Mouse (Mus musculus) mature B cell (primary cell): Measurements from ENCODE around the gene Pex11a.

Experiments used
- in situ Hi-C: fragments of 300-500 bp; cut with MboI; formaldehyde crosslinking; loops from 2 replicates; pipeline ENCODE4 v1.14.3; 2019

Gene Pex11a

DNA sequence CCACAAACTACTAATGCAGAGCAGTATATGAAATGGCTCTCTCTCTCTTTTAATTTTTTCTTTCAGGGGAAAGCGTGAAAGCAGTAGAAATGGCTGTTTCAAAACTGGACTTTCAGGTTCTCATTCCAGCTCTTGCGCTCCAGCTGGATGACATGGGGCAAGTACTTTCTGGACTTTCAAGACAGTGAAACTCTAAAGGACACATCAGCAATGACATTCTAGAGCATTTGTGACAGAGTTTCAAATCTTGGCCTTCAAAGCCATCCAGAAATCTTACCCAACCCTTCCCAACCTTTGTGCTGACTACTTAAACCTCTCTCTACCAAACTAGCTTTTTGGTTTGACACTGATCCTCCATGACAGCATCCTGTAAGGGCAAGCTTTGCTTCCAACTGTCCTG lies 4.0 kb downstream of the Pex11a start:
- in situ Hi-C loops, result no loop called here

GRCm38 (mm10) chr7:79736511-79736910 lies 6.4 kb downstream of the Pex11a start:
- in situ Hi-C loops, result no loop called here

- in situ Hi-C loops, result no loop called here
These were observed 8.4 kb downstream of the Pex11a start for GRCm38 (mm10) chr7:79734563-79734962.

GRCm38 (mm10) chr7:79732622-79733021 lies 10.3 kb downstream of the Pex11a start, which contains the start of gene Plin1:
TSS of gene Plin1 (minus strand) at chr7:79732903.
- in situ Hi-C loops, result no loop called here

DNA sequence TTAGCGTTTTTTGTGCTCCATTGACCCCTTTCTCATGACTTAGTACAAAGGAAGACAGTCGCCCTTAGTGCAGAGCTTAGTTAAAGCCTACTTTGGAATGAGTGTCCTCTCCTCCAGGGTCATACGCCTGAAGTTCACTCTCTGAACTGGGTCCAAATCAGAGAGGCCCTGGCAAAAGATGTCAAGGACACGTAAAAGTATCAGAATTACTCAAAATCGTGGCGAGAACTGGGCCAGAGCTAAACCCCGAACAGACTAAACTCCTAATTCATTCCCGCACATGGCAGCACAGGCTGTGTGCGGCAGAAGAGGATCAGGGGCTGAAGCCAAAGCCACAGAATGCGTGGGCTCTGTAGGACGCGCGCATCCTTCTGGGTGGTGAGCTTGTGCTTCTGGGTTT lies 11.5 kb downstream of the Pex11a start:
- in situ Hi-C loops, result no loop called here

GRCm38 (mm10) chr7:79729743-79730370 lies 13.1 kb downstream of the Pex11a start:
- in situ Hi-C loops, result no loop called here

DNA sequence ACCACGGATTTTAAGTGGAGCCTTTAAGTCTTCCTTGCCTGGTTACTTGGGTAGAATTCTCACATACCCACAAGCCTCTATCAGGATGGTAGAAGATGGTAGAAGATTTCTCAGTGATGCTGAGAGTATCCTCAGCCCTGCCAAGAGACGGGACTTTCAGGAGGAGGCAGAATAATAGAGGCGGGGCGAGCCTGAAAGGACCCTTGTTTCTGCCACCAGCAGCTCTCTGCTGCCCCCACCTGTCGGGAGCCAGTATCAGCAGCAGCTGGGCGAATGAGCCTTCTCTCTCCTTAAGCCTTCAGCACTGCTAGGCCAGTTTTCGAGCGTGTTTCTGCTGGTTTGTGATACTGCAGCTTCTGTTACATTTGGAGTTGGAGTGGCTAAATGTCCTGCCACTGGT lies 13.8 kb downstream of the Pex11a start:
- in situ Hi-C loops, result no loop called here

- in situ Hi-C loops, result no loop called here
These were observed 14.7 kb downstream of the Pex11a start for GRCm38 (mm10) chr7:79728219-79728618.

DNA sequence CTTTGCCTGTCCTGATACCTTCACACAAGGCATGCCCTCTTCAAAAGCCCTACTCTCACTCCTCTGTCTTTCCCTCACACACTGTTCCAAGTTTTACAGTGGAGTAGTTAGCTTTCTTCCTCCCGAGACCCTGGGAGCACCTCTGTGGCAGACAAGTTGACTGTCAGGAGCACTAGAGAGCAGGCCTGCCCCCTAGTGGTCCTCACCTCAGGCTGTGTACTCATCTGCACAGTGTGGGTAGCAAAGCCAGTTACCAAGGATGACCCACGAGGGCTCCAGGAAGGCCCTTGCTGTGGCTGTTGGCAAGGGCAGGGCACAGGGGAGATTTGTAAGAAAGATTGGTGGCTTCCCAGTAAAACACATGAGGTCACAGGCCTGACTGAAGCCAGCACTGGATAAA lies 15.8 kb downstream of the Pex11a start:
- in situ Hi-C loops, result no loop called here

DNA sequence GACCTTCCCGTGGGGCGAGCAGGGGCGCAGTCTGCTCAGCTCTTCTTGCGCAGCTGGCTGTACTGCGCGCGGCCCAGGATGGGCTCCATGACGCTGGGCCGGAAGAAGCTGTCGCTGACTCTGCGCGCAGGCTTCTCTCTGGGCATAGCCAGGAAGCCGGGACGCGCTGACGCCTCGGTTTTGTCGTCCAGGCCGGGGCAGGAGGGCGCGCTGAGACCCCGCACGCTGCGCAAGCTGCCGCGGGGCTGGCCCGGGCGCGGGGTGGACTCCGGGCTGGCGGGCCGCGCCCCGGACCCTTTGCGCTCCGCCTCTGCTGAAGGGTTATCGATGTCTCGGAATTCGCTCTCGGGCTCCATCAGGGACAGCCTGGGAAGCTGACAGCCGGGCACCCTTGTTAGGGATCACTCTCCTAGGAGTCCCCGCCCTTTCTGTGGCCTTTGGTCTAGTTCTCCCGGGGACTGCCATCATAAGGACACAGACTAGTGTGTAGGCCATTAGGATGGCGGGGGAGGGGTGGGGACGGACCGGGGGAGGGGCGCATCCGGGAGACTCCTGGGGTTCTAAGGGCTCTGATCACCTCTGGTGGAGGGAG lies 21.4 kb downstream of the Pex11a start:
- in situ Hi-C loops, result no loop called here

- in situ Hi-C loops, result no loop called here
These were observed 27.5 kb downstream of the Pex11a start, which contains the start of gene Kif7 for GRCm38 (mm10) chr7:79715187-79715981. TSS of gene Kif7 (minus strand) at chr7:79715720.

GRCm38 (mm10) chr7:79710831-79711230 lies 32.1 kb downstream of the Pex11a start:
- in situ Hi-C loops, result no loop called here

DNA sequence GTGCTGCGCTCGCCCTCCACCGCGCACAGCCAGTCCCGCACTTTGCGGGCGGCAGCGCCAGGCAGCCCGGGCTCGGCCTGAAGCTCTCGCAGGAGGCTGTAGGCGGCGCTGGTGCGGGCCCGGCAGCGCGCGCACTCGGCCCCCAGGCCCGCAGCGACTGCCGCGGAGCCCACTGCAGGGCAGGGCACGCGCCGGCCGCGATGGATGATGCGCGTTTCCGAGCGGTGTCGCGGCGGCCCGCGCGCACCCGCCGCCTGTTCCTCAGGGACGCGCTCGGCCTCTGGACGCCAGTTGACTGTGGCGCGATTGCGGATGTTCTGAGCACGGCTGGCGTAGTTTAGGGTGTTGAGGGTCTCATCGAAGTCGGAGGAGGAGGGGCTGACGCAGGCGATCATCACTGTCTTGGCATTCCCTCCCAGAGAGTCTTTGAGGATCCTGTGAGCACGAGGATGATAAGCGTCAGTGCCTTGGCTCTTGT lies 32.8 kb downstream of the Pex11a start:
- in situ Hi-C loops, result no loop called here

- in situ Hi-C loops, result no loop called here
These were observed 37.7 kb downstream of the Pex11a start for GRCm38 (mm10) chr7:79705210-79705609.

- in situ Hi-C loops, result no loop called here
These were observed 40.2 kb downstream of the Pex11a start for GRCm38 (mm10) chr7:79702755-79703154.

GRCm38 (mm10) chr7:79696495-79696894 lies 46.4 kb downstream of the Pex11a start:
- in situ Hi-C loops, result no loop called here
